8 mouse cellular contexts compared by ENCODE assay signal in genomic region chr2:32235886-32236759, GRCm38 (mm10). TPM values are rescaled to one million over a fixed set of nuclear protein-coding genes. Genes with fewer than 3 reads are reported as not detected.
DNase-seq lines count a peak whose midpoint lies in the region; ATAC-seq and TF ChIP-seq lines count a peak whose summit lies in the region.

Gene Pomt1 (plus strand): TSS chr2:32236590.

- TF ChIP-seq CTCF in ES-Bruce4 (IDR thresholded peaks at IDR 0.05; ENCODE audit: low read depth, low read length) = no peak

- peak within 1 kb of the TSS; percentile 83 for H3K9ac ChIP-seq in ES-Bruce4 (ENCODE audit: low read depth, poor library complexity, severe bottlenecking)
- H3K9ac ChIP-seq in forebrain, embryonic 14.5 days (ENCODE audit: low read length) = peak within 1 kb of the TSS; percentile 76
- H3K9ac ChIP-seq in neural tube, embryonic 15.5 days (replicated peaks) = peak within 1 kb of the TSS; percentile 59

- H3K4me3 ChIP-seq in ES-Bruce4 (ENCODE audit: low read depth, low read length) = peak within 1 kb of the TSS; percentile 93
- peak within 1 kb of the TSS; percentile 65 for H3K4me3 ChIP-seq in forebrain, embryonic 14.5 days (ENCODE audit: low read depth, low read length)
- peak within 1 kb of the TSS; percentile 68 for H3K4me3 ChIP-seq in neural tube, embryonic 15.5 days (replicated peaks)

- WGBS in forebrain, embryonic 14.5 days = under 1% methylated on average over 54 of the region's 54 CpGs
- WGBS in neural tube, embryonic 15.5 days = under 1% methylated on average over 54 of the region's 54 CpGs

- peak within 1 kb of the TSS; percentile 81 for H3K27ac ChIP-seq in ES-Bruce4 (ENCODE audit: insufficient read depth, low read length)
- H3K27ac ChIP-seq in forebrain, embryonic 14.5 days (ENCODE audit: low read depth, low read length) = peak within 1 kb of the TSS; percentile 80
- H3K27ac ChIP-seq in neural tube, embryonic 15.5 days (replicated peaks) = peak within 1 kb of the TSS; percentile 79

- intact Hi-C loops in heart, postnatal 14 days (cut with DNase I) = loop anchor here (2.0 kb wide), 1 partner anchor 47 kb away; no protein-coding TSS in a partner anchor

- DNase-seq in forebrain, embryonic 14.5 days (ENCODE audit: low spot score) = peak; percentile 98
- peak; percentile 92 to 94 for DNase-seq in heart, postnatal 14 days
- peak; percentile 93 for DNase-seq in layer of hippocampus, adult 11-12 months (ENCODE audit: low spot score)
- peak; percentile 88 to 91 for DNase-seq in lung, adult 18-20 months
- peak; percentile 92 for DNase-seq in testis, postnatal 14 days (ENCODE audit: low spot score)

- no peak for TF ChIP-seq POLR2A in ES-Bruce4 (IDR thresholded peaks at IDR 0.05; ENCODE audit: insufficient read depth, low read length)

- ATAC-seq in cerebellum, adult (ENCODE audit: insufficient number of reproducible peaks, low FRiP score, low TSS enrichment) = peak; percentile 86
- ATAC-seq in forebrain, embryonic 14.5 days = peak; percentile 95
- ATAC-seq in neural tube, embryonic 15.5 days (ENCODE audit: low FRiP score) = peak; percentile 93

- H3K9me3 ChIP-seq in ES-Bruce4 (replicated peaks; ENCODE audit: control insufficient read depth, insufficient read depth, low read length, poor library complexity, severe bottlenecking) = no peaks in the 10 kb centered on the region
- H3K9me3 ChIP-seq in forebrain, embryonic 14.5 days (replicated peaks; ENCODE audit: control insufficient read depth, low read length) = no peaks in the 10 kb centered on the region
- H3K9me3 ChIP-seq in neural tube, embryonic 15.5 days (replicated peaks) = no peaks in the 10 kb centered on the region

- TF ChIP-seq EP300 in ES-Bruce4 (IDR thresholded peaks at IDR 0.05; ENCODE audit: insufficient read depth, low read depth, low read length) = 0 out of 2 replicates have a peak, but pooled peaks have one; percentile 32

- H3K36me3 ChIP-seq in ES-Bruce4 (ENCODE audit: control insufficient read depth, insufficient read depth, low read length, poor library complexity, severe bottlenecking) = peaks cover 13% of the 10 kb centered on the region
- peaks cover 43% of the 10 kb centered on the region for H3K36me3 ChIP-seq in forebrain, embryonic 14.5 days (ENCODE audit: control insufficient read depth, insufficient read depth, low read length)
- H3K36me3 ChIP-seq in neural tube, embryonic 15.5 days = peaks cover 38% of the 10 kb centered on the region

- no peaks in the 10 kb centered on the region for H3K4me1 ChIP-seq in ES-Bruce4 (ENCODE audit: control insufficient read depth, insufficient read depth, low read length)
- H3K4me1 ChIP-seq in forebrain, embryonic 14.5 days (ENCODE audit: control insufficient read depth, insufficient read depth, low read length) = peaks cover 11% of the 10 kb centered on the region; the same call in 1 of the 2 replicates
- H3K4me1 ChIP-seq in neural tube, embryonic 15.5 days = peaks cover 26% of the 10 kb centered on the region

- peak within 1 kb of the TSS; percentile 87 for H3K4me2 ChIP-seq in forebrain, embryonic 14.5 days (ENCODE audit: low read length)
- peak within 1 kb of the TSS; percentile 89 for H3K4me2 ChIP-seq in neural tube, embryonic 15.5 days

- no peaks in the 10 kb centered on the region for H3K27me3 ChIP-seq in ES-Bruce4 (ENCODE audit: control insufficient read depth, insufficient read depth, low read length, poor library complexity, severe bottlenecking)
- H3K27me3 ChIP-seq in forebrain, embryonic 14.5 days (replicated peaks; ENCODE audit: control insufficient read depth, insufficient read depth, low read length) = no peaks in the 10 kb centered on the region
- no peaks in the 10 kb centered on the region for H3K27me3 ChIP-seq in neural tube, embryonic 15.5 days (replicated peaks)

RNA-seq across cellular contexts. Expression of gene Pomt1, which starts in this region (rescaled TPM):
- 30.6 and 39.5 TPM in 2 replicates for polyA plus RNA-seq in ES-Bruce4 (2011; ENCODE audit: insufficient read depth, insufficient read length, low read depth, missing spikeins)
- 22.3 and 27.1 TPM in 2 replicates for polyA plus RNA-seq in forebrain, embryonic 14.5 days (2014; fragmentation: Nextera tagmentation; extraction: Ambion mirVana)
- 10 to 100 TPM; 11.7 to 13.4 TPM for total RNA-seq in heart, postnatal 14 days (2021)
- 30.7 and 30.9 TPM in 2 replicates for polyA plus RNA-seq in neural tube, embryonic 15.5 days (2015; fragmentation: Nextera tagmentation; extraction: Ambion mirVana)

Comparison
In these comparisons a context has a peak if more than half of its experiments do, and no peak if none do; other contexts are left out.
1. Peak in every context shown above with its lines: DNase-seq, ATAC-seq, H3K4me3 ChIP-seq and H3K27ac ChIP-seq.